Mouse (Mus musculus): ENCODE measurements around the gene Chn2.

GRCm38 (mm10) chr6:54163702-54164101 lies 124.3 kb downstream of the Chn2 start:
- TF ChIP-seq CTCF (conservative IDR thresholded peaks at IDR 0.05; ENCODE audit: low read length) (no peak), POU5F1 (IDR thresholded peaks at IDR 0.05; ENCODE audit: borderline replicate concordance, low read length) (no peak)

All from E14TG2a.4 (cell line).